Mouse (Mus musculus): Measurements from ENCODE around the gene Nfia. TPM values are rescaled to one million over a fixed set of nuclear protein-coding genes. Genes with fewer than 3 reads are reported as not detected.

Gene Nfia
- polyA plus RNA-seq, 1 experiment = 41.2 TPM

DNA sequence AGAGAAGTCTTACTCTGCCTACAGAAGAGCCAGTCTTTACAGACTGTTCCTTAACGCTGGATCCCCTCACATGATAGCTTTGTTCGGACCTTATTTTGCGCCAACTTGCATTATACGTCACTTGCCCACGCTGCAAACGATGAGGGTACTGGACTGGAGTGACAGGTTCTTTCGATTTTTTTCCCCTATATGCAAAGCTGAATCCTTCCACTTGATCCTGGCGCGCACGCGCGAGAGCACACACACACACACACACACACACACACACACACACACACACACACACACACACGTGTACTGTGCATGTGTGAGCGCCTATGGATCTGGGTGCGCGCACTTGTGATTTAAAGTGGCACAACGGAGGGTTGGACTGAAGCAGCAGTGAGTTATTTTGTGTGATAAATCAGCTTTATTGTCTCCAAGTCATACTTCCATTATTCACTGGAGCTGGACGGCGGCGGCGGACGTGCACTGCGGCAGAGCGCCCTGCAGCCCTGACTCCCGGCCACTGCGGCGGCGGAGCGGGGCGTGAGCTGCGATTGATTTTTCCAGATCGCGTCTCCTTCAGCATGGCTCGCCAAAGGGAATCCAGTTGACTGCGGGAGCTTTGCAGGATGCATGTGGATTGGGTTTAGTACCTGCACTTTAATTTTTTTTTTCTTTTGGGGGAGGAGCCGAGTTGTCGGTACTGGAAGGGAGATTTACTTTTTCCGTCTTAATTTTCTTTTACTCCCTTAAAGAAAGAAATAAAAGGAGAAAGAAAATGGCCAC is 15.1 kb upstream of the Nfia start:
- peak; percentile 79 to 86 for DNase-seq
- WGBS = under 1% methylated on average over 36 of the region's 38 CpGs
- Histone ChIP-seq H3K27me3 (ENCODE audit: control insufficient read depth, insufficient read depth, low read length) (no peaks in the 10 kb centered on the region), H3K27ac (ENCODE audit: insufficient read depth, low read length) (peak overlapping the region; percentile 90), H3K4me3 (replicated peaks; ENCODE audit: insufficient read depth, low read depth, low read length) (peak overlapping the region; percentile 92), H3K4me1 (ENCODE audit: control insufficient read depth, insufficient read depth, low read length) (no peaks in the 10 kb centered on the region)
- TF ChIP-seq CTCF (IDR thresholded peaks at IDR 0.05; ENCODE audit: borderline replicate concordance, insufficient read depth, low read depth, low read length) (no peak), POLR2A (IDR thresholded peaks at IDR 0.05; ENCODE audit: borderline replicate concordance, insufficient read depth, low read length) (peak; percentile 65; the same call in 1 of the 2 replicates)

- H3K27me3 ChIP-seq (ENCODE audit: control insufficient read depth, insufficient read depth, low read length) = no peaks in the 10 kb centered on the region
- TF ChIP-seq CTCF (IDR thresholded peaks at IDR 0.05; ENCODE audit: borderline replicate concordance, insufficient read depth, low read depth, low read length) (0 out of 2 replicates have a peak, but pooled peaks have one; percentile 13), POLR2A (IDR thresholded peaks at IDR 0.05; ENCODE audit: borderline replicate concordance, insufficient read depth, low read length) (no peak)
- peak; percentile 59 to 69 for DNase-seq
- peak overlapping the region; percentile 92 for H3K4me3 ChIP-seq (replicated peaks; ENCODE audit: insufficient read depth, low read depth, low read length)
- no peaks in the 10 kb centered on the region for H3K4me1 ChIP-seq (ENCODE audit: control insufficient read depth, insufficient read depth, low read length)
- 1% methylated on average over 14 of the region's 14 CpGs for WGBS
- H3K27ac ChIP-seq (ENCODE audit: insufficient read depth, low read length) = peak overlapping the region; percentile 90
These were observed 14.5 kb upstream of the Nfia start for GRCm38 (mm10) chr4:97757978-97758461.

- no peak overlapping the region; the same call in 1 of the 2 replicates for H3K27ac ChIP-seq (ENCODE audit: insufficient read depth, low read length)
- 62% methylated on average over 3 of the region's 3 CpGs for WGBS
- H3K27me3 ChIP-seq (ENCODE audit: control insufficient read depth, insufficient read depth, low read length) = no peaks in the 10 kb centered on the region
- TF ChIP-seq POLR2A (IDR thresholded peaks at IDR 0.05; ENCODE audit: borderline replicate concordance, insufficient read depth, low read length) (no peak), CTCF (IDR thresholded peaks at IDR 0.05; ENCODE audit: borderline replicate concordance, insufficient read depth, low read depth, low read length) (no peak)
- H3K4me1 ChIP-seq (ENCODE audit: control insufficient read depth, insufficient read depth, low read length) = no peaks in the 10 kb centered on the region
- DNase-seq = no peak
- no peak overlapping the region for H3K4me3 ChIP-seq (replicated peaks; ENCODE audit: insufficient read depth, low read depth, low read length)
These were observed 13.9 kb upstream of the Nfia start for GRCm38 (mm10) chr4:97758661-97759060.

- Histone ChIP-seq H3K4me1 (ENCODE audit: control insufficient read depth, insufficient read depth, low read length) (no peaks in the 10 kb centered on the region), H3K27me3 (ENCODE audit: control insufficient read depth, insufficient read depth, low read length) (no peaks in the 10 kb centered on the region), H3K4me3 (replicated peaks; ENCODE audit: insufficient read depth, low read depth, low read length) (no peak overlapping the region), H3K27ac (ENCODE audit: insufficient read depth, low read length) (no peak overlapping the region)
- TF ChIP-seq POLR2A (IDR thresholded peaks at IDR 0.05; ENCODE audit: borderline replicate concordance, insufficient read depth, low read length) = no peak
- no peak for TF ChIP-seq CTCF (IDR thresholded peaks at IDR 0.05; ENCODE audit: borderline replicate concordance, insufficient read depth, low read depth, low read length)
- no peak for DNase-seq
- WGBS = 53% methylated on average over 4 of the region's 4 CpGs
These were observed 7.9 kb upstream of the Nfia start for GRCm38 (mm10) chr4:97764616-97765015.

DNA sequence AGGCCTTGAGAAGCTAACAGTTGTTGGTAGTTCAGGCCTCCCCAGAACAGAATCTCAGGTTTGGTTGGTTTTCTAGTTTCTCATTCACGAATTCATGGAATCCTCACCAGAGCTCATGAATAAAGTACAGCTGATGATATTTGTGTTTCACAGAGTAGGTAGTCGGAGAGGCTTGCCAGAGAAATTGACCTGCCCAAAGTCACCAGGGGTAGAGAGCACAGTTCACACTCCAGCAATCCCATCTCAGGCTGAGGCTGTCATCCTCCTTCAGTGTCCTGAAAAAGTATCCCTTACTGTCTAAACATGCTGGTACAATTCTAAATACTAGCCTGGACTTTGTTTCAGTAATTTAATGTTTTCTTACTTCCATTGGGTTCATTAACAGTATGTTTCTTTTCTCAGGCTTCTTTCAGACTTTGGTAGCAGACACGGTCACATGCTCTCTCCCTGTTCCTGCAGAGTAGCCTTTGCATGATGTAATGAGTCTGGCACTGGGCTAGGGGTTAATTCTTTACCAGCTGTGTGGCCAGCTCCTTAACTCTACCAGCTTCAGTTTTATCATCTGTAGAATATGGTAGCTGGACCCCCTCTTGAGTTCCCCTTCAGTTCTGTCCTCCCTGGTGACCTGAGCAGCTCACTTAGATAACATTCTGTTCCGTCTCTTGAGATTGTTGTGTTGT is 7.1 kb upstream of the Nfia start:
- 87% methylated on average over 4 of the region's 4 CpGs for WGBS
- Histone ChIP-seq H3K27me3 (ENCODE audit: control insufficient read depth, insufficient read depth, low read length) (no peaks in the 10 kb centered on the region), H3K27ac (ENCODE audit: insufficient read depth, low read length) (no peak overlapping the region), H3K4me1 (ENCODE audit: control insufficient read depth, insufficient read depth, low read length) (no peaks in the 10 kb centered on the region), H3K4me3 (replicated peaks; ENCODE audit: insufficient read depth, low read depth, low read length) (no peak overlapping the region)
- no peak for DNase-seq
- TF ChIP-seq CTCF (IDR thresholded peaks at IDR 0.05; ENCODE audit: borderline replicate concordance, insufficient read depth, low read depth, low read length) = no peak
- no peak for TF ChIP-seq POLR2A (IDR thresholded peaks at IDR 0.05; ENCODE audit: borderline replicate concordance, insufficient read depth, low read length)

DNA sequence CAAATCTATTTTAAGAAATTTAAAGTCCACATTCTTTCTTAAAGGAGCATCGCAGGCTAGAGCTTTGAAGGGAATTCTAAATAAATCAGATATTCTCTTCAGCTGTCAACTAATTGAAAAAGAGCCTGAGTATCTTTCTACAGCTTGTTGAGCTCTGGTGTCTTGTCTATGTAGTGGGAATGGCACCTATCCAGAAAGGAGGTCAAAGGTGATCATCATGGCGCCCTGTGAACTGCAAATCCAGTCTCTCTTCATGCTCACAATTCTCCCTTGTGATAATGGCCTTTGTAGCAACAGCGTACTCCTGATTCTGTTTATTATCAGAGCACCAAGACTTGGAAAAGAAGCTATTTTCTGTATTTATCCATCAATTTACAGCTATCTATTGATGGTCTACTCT is 6.4 kb upstream of the Nfia start:
- H3K27ac ChIP-seq (ENCODE audit: insufficient read depth, low read length) = no peak overlapping the region
- no peak for TF ChIP-seq CTCF (IDR thresholded peaks at IDR 0.05; ENCODE audit: borderline replicate concordance, insufficient read depth, low read depth, low read length)
- TF ChIP-seq POLR2A (IDR thresholded peaks at IDR 0.05; ENCODE audit: borderline replicate concordance, insufficient read depth, low read length) = no peak
- H3K27me3 ChIP-seq (ENCODE audit: control insufficient read depth, insufficient read depth, low read length) = no peaks in the 10 kb centered on the region
- no peak for DNase-seq
- no peaks in the 10 kb centered on the region for H3K4me1 ChIP-seq (ENCODE audit: control insufficient read depth, insufficient read depth, low read length)
- H3K4me3 ChIP-seq (replicated peaks; ENCODE audit: insufficient read depth, low read depth, low read length) = no peak overlapping the region
- 97% methylated on average over 3 of the region's 3 CpGs for WGBS

GRCm38 (mm10) chr4:97767025-97767424 is 5.5 kb upstream of the Nfia start:
- no peak for TF ChIP-seq CTCF (IDR thresholded peaks at IDR 0.05; ENCODE audit: borderline replicate concordance, insufficient read depth, low read depth, low read length)
- TF ChIP-seq POLR2A (IDR thresholded peaks at IDR 0.05; ENCODE audit: borderline replicate concordance, insufficient read depth, low read length) = no peak
- 80% methylated on average over 4 of the region's 4 CpGs for WGBS

More at GRCm38 (mm10) chr4:97767025-97767424, 5.5 kb upstream of the Nfia start:
- no peaks in the 10 kb centered on the region for H3K27me3 ChIP-seq (ENCODE audit: control insufficient read depth, insufficient read depth, low read length)
- H3K27ac ChIP-seq (ENCODE audit: insufficient read depth, low read length) = no peak overlapping the region
- H3K4me3 ChIP-seq (replicated peaks; ENCODE audit: insufficient read depth, low read depth, low read length) = no peak overlapping the region
- DNase-seq = no peak
- H3K4me1 ChIP-seq (ENCODE audit: control insufficient read depth, insufficient read depth, low read length) = no peaks in the 10 kb centered on the region
